Mouse (Mus musculus) thymus, postnatal 36 days (tissue): ENCODE results near the gene Tmem150b.

Experiments
- DNase-seq, 2 experiments: peaks; one replicate each; pipeline ENCODE4 v3.0.0; 2022; ENCODE audit warnings: mixed read lengths in 2 of 2

Gene Tmem150b

GRCm38 (mm10) chr7:4659911-4660443 is 65.1 kb downstream of the Tmem150b start:
- DNase-seq = no peak

- DNase-seq = peak; percentile 96 to 98
These were observed 66.0 kb downstream of the Tmem150b start, which contains the start of gene Ppp6r1 for GRCm38 (mm10) chr7:4658912-4659551. Gene Ppp6r1 (minus strand): TSS chr7:4659019.

DNA sequence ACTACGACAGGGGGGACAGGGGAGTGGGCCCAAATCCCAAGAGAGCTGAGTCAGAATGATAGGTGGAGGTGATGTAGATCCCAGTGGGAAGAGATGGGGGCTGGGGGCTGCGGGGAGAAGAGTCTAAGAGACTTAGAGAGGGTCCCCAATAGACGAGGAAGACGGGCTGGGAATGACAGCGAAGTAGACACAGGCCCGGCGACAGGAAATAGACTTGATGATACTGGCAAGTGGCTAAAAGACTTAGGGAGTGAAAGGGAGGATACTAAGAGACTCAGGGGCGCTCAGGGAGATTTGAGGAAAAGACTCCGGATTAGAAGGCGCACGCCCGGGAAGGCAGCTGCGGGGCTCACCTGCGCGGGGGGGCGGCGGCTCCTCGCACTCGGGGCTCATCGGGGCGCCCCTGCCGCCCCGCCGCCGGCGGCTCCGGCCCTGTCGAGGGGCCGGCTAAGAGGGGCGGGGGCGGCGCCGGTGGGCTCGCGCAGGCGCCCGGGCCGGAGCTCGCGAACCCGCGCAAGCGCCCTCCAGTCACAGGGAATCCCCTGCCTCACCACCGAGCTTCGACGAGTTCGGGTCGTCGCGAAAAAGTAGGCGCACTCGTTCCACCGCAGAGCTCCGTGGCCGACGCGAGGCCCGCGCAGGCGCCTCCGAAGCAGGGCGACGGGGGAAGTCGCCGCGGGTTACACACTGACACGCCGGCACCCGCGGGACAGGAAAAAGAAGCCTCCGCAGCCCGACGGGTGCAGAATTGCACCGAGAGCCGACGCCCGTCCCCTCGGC is 66.7 kb downstream of the Tmem150b start:
- peak in 1 of 2 experiments; percentile 62 for DNase-seq

DNA sequence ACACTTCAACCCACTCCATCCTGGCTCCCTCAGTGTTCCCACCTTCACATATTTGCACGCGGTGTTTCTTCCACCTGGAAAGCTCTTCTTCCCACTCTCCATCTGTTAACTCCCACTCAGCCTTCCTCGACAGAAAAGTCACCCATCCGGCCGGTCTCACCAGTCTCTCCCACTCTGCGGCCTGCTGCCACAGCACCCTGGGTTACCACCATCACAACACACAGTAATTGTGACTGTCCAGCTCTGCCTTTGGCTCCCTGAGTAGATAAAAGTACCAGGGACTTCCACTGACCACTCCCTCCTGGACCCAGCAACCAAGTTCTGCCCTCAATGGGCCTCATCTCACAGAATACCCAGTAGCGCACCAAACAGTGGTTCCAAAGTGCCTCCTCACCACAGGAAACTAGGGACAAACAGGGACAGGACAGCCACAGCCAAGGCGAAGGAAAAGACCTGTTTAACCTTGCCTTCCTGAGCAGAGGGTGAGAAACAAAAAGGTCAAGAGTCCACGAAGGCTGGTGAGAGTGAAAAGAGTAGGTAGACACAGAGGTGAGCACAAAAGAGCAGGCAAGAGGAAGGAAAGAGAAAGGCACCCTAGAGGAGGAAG is 67.4 kb downstream of the Tmem150b start:
- no peak for DNase-seq
